Mouse (Mus musculus): ENCODE data around the gene Acox3.

- TF ChIP-seq EP300 (IDR thresholded peaks at IDR 0.05; ENCODE audit: insufficient read depth, low read depth, low read length) (no peak), CTCF (IDR thresholded peaks at IDR 0.05; ENCODE audit: low read depth, low read length) (no peak)
These were observed 3.5 kb upstream of the Acox3 start for GRCm38 (mm10) chr5:35579247-35579893.

All from ES-Bruce4 (cell line).